Mouse (Mus musculus) fat pad, adult 2 months (tissue): ENCODE measurements around the gene Sec14l2.

Source experiments
- DNase-seq: peaks from one replicate; pipeline ENCODE4 v3.0.0-alpha.2; 2011; ENCODE audit warnings: low read depth, low spot score; ENCODE audit errors: extremely low read depth

The Sec14l2 gene

GRCm38 (mm10) chr11:4122742-4123579 lies at the start of gene Sec14l2:
Gene Sec14l2 (minus strand): TSS chr11:4123415.
- no peak for DNase-seq

GRCm38 (mm10) chr11:4166467-4167090 lies 43.4 kb upstream of the Sec14l2 start:
- DNase-seq = no peak

- DNase-seq = no peak
These were observed 41.5 kb upstream of the Sec14l2 start for GRCm38 (mm10) chr11:4164701-4165100.

GRCm38 (mm10) chr11:4160758-4161480 lies 37.7 kb upstream of the Sec14l2 start:
- DNase-seq = no peak

- DNase-seq = no peak
These were observed 36.8 kb upstream of the Sec14l2 start, which contains the start of the genes Ccdc157 and Sf3a1 for GRCm38 (mm10) chr11:4159808-4160708. Gene Ccdc157 (minus strand): TSS chr11:4160293. Gene Sf3a1 (plus strand): TSS chr11:4160350.

- no peak for DNase-seq
These were observed 35.5 kb upstream of the Sec14l2 start for GRCm38 (mm10) chr11:4158676-4159075.

- no peak for DNase-seq
These were observed 32.4 kb upstream of the Sec14l2 start for GRCm38 (mm10) chr11:4155641-4156040.

- DNase-seq = no peak
These were observed 30.5 kb upstream of the Sec14l2 start for GRCm38 (mm10) chr11:4153694-4154093.

- DNase-seq = no peak
These were observed 26.7 kb upstream of the Sec14l2 start for GRCm38 (mm10) chr11:4149886-4150285.

- no peak for DNase-seq
These were observed 25.4 kb upstream of the Sec14l2 start for GRCm38 (mm10) chr11:4148536-4149156.

GRCm38 (mm10) chr11:4148120-4148519 lies 24.9 kb upstream of the Sec14l2 start:
- no peak for DNase-seq

GRCm38 (mm10) chr11:4147098-4147497 lies 23.9 kb upstream of the Sec14l2 start:
- no peak for DNase-seq

GRCm38 (mm10) chr11:4146381-4146780 lies 23.2 kb upstream of the Sec14l2 start:
- no peak for DNase-seq

GRCm38 (mm10) chr11:4143281-4144062 lies 20.3 kb upstream of the Sec14l2 start:
- no peak for DNase-seq

GRCm38 (mm10) chr11:4142352-4142751 lies 19.1 kb upstream of the Sec14l2 start:
- no peak for DNase-seq

- no peak for DNase-seq
These were observed 18.3 kb upstream of the Sec14l2 start for GRCm38 (mm10) chr11:4141505-4141904.

GRCm38 (mm10) chr11:4138964-4139363 lies 15.7 kb upstream of the Sec14l2 start:
- no peak for DNase-seq

GRCm38 (mm10) chr11:4134986-4135935 lies 12.0 kb upstream of the Sec14l2 start, which contains the start of gene Rnf215:
Gene Rnf215 (plus strand): TSS chr11:4135202.
- no peak for DNase-seq
